Mouse (Mus musculus): ENCODE results near the gene Psmd9. TPM values are rescaled to one million over a fixed set of nuclear protein-coding genes. Genes with fewer than 3 reads are reported as not detected.

The Psmd9 gene
- polyA plus RNA-seq, 1 experiment from 2014 or later, result 79.3 TPM

DNA sequence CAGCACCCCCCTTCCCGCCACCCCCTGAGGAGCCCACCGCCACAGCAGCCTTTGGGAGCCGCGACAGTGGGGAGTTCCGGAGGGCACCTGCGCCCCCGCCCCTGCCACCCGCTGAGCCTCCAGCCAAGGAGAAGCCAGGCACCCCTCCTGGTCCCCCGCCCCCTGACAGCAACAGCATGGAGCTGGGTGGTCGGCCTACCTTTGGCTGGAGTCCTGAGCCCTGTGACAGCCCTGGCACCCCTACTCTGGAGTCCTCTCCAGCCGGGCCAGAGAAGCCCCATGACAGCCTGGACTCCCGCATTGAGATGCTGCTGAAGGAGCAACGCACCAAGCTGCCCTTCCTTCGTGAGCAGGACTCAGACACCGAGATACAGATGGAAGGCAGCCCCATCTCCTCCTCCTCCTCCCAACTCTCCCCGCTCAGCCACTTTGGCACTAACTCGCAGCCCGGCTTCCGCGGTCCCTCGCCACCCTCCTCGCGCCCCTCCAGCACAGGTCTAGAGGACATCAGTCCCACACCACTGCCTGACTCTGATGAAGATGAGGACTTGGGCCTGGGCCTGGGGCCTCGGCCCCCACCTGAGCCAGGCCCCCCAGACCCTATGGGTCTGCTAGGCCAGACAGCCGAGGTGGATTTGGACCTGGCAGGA, 21.0 kb upstream of the Psmd9 start:
- Histone ChIP-seq H3K4me3 (no peak overlapping the region), H3K4me1 (replicated peaks) (peaks cover 90% of the 10 kb centered on the region), H3K27ac (no peak overlapping the region), H3K9ac (peak overlapping the region; percentile 64), H3K4me2 (peak overlapping the region; percentile 61), H3K9me3 (no peaks in the 10 kb centered on the region), H3K27me3 (no peaks in the 10 kb centered on the region), H3K36me3 (peaks cover 50% of the 10 kb centered on the region)
- ATAC-seq (ENCODE audit: low FRiP score), result no peak
- 79% methylated on average over 25 of the region's 25 CpGs for WGBS

DNA sequence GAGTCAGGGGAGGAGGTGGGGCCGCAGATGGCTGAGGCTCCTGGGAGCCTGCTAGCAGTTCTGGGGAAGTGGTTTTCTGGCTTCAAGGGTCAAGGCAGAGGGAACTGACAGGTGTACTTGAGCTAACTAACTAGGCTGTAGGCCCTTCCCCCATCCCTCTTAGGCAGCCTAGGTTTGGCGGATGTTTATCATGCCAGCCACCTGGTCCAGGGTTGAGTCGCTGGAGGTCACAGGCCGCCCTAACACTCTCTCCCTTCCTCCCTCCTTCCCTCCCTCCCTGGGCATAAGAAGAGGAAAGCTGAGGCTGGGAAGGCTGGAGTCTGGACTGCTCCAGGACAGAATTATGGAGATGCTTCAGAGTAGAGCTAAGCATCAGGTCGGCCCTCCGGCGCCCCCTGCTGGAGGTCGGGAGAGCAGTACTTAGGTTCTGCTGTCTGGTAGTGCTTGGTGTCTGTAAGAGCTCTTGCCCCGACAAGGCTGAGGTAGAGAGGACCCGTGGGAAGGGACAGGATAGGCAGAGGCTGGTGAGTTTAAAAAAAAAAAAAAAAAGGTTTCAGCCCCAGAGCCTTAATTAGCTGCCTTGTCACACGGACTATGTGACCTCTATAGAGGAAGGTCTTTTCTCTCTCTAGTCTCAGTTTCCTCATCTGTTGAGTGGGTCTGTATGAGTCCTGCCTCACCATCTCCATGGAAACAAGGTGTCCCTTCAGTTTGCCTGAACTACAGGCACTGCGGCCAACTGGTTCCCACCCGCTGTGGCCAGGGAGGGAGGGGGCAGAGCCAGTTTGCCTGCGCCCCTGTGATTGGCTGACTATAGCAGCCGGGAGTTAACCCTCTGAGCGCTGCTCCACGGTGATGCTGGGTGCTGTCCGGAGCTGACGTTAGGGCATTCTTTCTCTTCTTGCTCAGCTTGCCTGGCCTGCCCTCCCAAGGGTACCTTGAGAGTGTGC, 19.5 kb upstream of the Psmd9 start:
- WGBS, result 9% methylated on average over 19 of the region's 19 CpGs
- H3K4me1 ChIP-seq (replicated peaks), result peaks cover 76% of the 10 kb centered on the region
- no peaks in the 10 kb centered on the region for H3K9me3 ChIP-seq
- peak; percentile 83 for ATAC-seq (ENCODE audit: low FRiP score)
- peak overlapping the region; percentile 61 for H3K4me2 ChIP-seq
- H3K4me3 ChIP-seq, result peak overlapping the region; percentile 44
- peaks cover 63% of the 10 kb centered on the region for H3K36me3 ChIP-seq
- H3K27ac ChIP-seq, result peak overlapping the region; percentile 52
- no peaks in the 10 kb centered on the region for H3K27me3 ChIP-seq
- peak overlapping the region; percentile 64 for H3K9ac ChIP-seq

DNA sequence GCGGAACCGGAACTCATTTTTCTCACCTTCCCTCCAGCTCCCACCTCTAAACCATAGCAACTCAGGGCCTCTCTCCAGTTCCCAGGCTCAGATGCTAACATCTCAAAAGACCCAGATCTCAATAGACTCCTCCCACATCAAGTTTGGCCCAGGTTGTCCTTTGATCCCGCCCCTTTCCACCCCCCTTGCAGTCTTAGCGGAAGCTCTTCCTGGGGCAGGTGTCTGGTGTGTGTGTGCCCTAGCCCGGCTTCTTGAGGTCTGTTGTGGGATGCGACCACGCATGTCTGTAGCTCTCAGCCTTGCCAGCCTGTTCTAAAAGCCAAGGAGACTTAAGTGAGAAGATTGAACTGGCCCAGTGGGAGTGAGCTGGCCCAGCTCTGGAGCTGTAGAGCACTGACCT, 18.6 kb upstream of the Psmd9 start:
- peak overlapping the region; percentile 61 for H3K4me2 ChIP-seq
- peak overlapping the region; percentile 44 for H3K4me3 ChIP-seq
- ATAC-seq (ENCODE audit: low FRiP score), result no peak
- no peaks in the 10 kb centered on the region for H3K9me3 ChIP-seq
- WGBS, result 58% methylated on average over 7 of the region's 7 CpGs
- peak overlapping the region; percentile 13; the same call in 1 of the 2 replicates for H3K27ac ChIP-seq
- peaks cover 69% of the 10 kb centered on the region for H3K36me3 ChIP-seq
- peaks cover 67% of the 10 kb centered on the region for H3K4me1 ChIP-seq (replicated peaks)
- H3K27me3 ChIP-seq, result no peaks in the 10 kb centered on the region
- peak overlapping the region; percentile 64 for H3K9ac ChIP-seq

- H3K4me1 ChIP-seq (replicated peaks), result peaks cover 63% of the 10 kb centered on the region
- peak overlapping the region; percentile 13; the same call in 1 of the 2 replicates for H3K27ac ChIP-seq
- peaks cover 72% of the 10 kb centered on the region for H3K36me3 ChIP-seq
- ATAC-seq (ENCODE audit: low FRiP score), result no peak
- H3K9me3 ChIP-seq, result no peaks in the 10 kb centered on the region
- H3K27me3 ChIP-seq, result no peaks in the 10 kb centered on the region
- H3K4me3 ChIP-seq, result peak overlapping the region; percentile 44
- peak overlapping the region; percentile 64 for H3K9ac ChIP-seq
- 48% methylated on average over 7 of the region's 7 CpGs for whole genome bisulfite sequencing
- H3K4me2 ChIP-seq, result peak overlapping the region; percentile 61
These were observed 18.1 kb upstream of the Psmd9 start for GRCm38 (mm10) chr5:123151077-123151476.

DNA sequence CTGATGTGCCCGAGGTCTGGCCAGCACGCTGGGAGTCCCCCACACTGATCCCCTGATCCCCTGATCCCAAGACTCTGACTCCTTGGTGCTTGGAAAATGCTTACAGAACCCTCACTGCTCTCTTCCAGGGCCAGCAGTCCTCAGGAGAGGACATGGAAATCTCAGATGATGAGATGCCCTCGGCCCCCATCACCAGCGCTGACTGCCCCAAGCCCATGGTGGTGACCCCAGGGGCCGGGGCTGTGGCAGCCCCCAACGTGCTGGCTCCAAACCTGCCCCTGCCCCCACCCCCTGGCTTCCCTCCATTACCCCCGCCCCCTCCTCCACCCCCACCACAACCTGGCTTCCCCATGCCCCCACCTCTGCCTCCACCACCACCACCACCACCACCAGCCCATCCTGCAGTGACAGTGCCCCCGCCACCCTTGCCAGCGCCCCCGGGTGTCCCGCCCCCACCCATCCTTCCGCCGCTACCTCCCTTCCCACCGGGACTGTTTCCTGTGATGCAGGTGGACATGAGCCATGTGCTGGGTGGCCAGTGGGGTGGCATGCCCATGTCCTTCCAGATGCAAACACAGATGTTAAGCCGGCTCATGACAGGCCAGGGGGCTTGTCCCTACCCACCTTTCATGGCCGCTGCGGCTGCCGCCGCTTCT, 17.4 kb upstream of the Psmd9 start:
- WGBS, result 96% methylated on average over 19 of the region's 19 CpGs
- Histone ChIP-seq H3K4me2 (peak overlapping the region; percentile 61), H3K27ac (no peak overlapping the region), H3K9me3 (no peaks in the 10 kb centered on the region), H3K9ac (peak overlapping the region; percentile 64; the same call in 1 of the 2 replicates), H3K4me3 (no peak overlapping the region), H3K36me3 (peaks cover 71% of the 10 kb centered on the region), H3K27me3 (no peaks in the 10 kb centered on the region), H3K4me1 (replicated peaks) (peaks cover 55% of the 10 kb centered on the region)
- ATAC-seq (ENCODE audit: low FRiP score), result no peak

- H3K4me3 ChIP-seq, result no peak overlapping the region
- H3K9ac ChIP-seq, result no peak overlapping the region
- H3K36me3 ChIP-seq, result peaks cover 71% of the 10 kb centered on the region
- 75% methylated on average over 1 of the region's 1 CpGs for WGBS
- no peak for ATAC-seq (ENCODE audit: low FRiP score)
- H3K27me3 ChIP-seq, result no peaks in the 10 kb centered on the region
- no peak overlapping the region for H3K27ac ChIP-seq
- no peak overlapping the region for H3K4me2 ChIP-seq
- H3K4me1 ChIP-seq (replicated peaks), result peaks cover 45% of the 10 kb centered on the region
- no peaks in the 10 kb centered on the region for H3K9me3 ChIP-seq
These were observed 16.3 kb upstream of the Psmd9 start for GRCm38 (mm10) chr5:123152901-123153300.

- Histone ChIP-seq H3K4me2 (no peak overlapping the region), H3K27ac (no peak overlapping the region), H3K4me1 (replicated peaks) (peaks cover 19% of the 10 kb centered on the region), H3K9me3 (no peaks in the 10 kb centered on the region), H3K9ac (no peak overlapping the region), H3K27me3 (no peaks in the 10 kb centered on the region), H3K4me3 (no peak overlapping the region), H3K36me3 (peaks cover 82% of the 10 kb centered on the region)
- no peak for ATAC-seq (ENCODE audit: low FRiP score)
- WGBS, result 63% methylated on average over 7 of the region's 7 CpGs
These were observed 13.8 kb upstream of the Psmd9 start for GRCm38 (mm10) chr5:123155425-123155824.

- no peaks in the 10 kb centered on the region for H3K27me3 ChIP-seq
- no peak overlapping the region for H3K4me2 ChIP-seq
- WGBS, result 87% methylated on average over 12 of the region's 12 CpGs
- peaks cover 6% of the 10 kb centered on the region for H3K4me1 ChIP-seq (replicated peaks)
- peaks cover 91% of the 10 kb centered on the region for H3K36me3 ChIP-seq
- H3K27ac ChIP-seq, result no peak overlapping the region
- ATAC-seq (ENCODE audit: low FRiP score), result no peak
- no peak overlapping the region for H3K4me3 ChIP-seq
- no peaks in the 10 kb centered on the region for H3K9me3 ChIP-seq
- H3K9ac ChIP-seq, result no peak overlapping the region
These were observed 12.4 kb upstream of the Psmd9 start for GRCm38 (mm10) chr5:123156763-123157162.

DNA sequence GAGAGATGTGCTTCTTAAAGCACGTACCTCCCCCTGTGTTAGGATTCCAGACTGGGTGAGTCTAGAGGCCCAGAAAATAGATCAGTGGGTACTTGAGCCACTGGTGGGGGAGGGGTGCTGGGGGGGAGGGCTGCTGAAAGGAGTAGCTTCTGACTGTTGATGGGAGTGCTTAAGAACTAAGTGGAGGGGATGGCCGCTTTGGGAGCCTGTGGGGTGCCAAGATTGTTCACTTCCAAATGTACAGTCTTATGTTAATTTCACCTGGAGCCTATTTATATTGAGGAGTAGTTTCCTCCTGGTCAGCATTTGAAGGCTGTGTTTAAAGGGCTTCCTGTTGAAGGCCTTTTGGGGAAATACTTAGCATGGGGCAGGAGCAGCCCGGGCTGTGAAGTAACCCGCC, 11.2 kb upstream of the Psmd9 start:
- Histone ChIP-seq H3K4me3 (no peak overlapping the region), H3K36me3 (peaks cover 91% of the 10 kb centered on the region), H3K4me2 (no peak overlapping the region), H3K27ac (no peak overlapping the region), H3K9me3 (no peaks in the 10 kb centered on the region), H3K9ac (no peak overlapping the region), H3K4me1 (replicated peaks) (0 out of 2 replicates have a peak, but pooled peaks cover under 1% of the 10 kb centered on the region), H3K27me3 (no peaks in the 10 kb centered on the region)
- ATAC-seq (ENCODE audit: low FRiP score), result no peak
- 89% methylated on average over 4 of the region's 4 CpGs for WGBS

- Histone ChIP-seq H3K4me1 (replicated peaks) (no peaks in the 10 kb centered on the region), H3K27ac (no peak overlapping the region), H3K9me3 (no peaks in the 10 kb centered on the region), H3K9ac (no peak overlapping the region), H3K4me2 (no peak overlapping the region), H3K36me3 (peaks cover 93% of the 10 kb centered on the region), H3K4me3 (no peak overlapping the region), H3K27me3 (no peaks in the 10 kb centered on the region)
- WGBS, result 95% methylated on average over 4 of the region's 4 CpGs
- no peak for ATAC-seq (ENCODE audit: low FRiP score)
These were observed 9.8 kb upstream of the Psmd9 start for GRCm38 (mm10) chr5:123159446-123159845.

DNA sequence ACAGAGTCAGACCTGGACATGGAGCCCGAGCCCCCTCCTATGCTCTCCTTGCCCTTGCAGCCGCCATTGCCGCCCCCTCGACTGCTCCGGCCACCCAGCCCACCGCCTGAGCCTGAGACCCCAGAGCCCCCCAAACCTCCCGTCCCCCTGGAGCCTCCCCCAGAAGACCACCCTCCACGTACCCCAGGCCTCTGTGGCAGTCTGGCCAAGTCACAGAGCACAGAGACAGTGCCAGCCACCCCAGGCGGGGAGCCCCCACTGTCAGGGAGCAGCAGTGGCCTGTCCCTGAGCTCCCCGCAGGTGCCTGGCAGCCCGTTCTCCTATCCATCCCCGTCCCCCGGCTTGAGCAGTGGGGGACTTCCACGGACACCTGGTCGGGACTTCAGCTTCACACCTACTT, 9.3 kb upstream of the Psmd9 start:
- H3K4me1 ChIP-seq (replicated peaks), result no peaks in the 10 kb centered on the region
- H3K36me3 ChIP-seq, result peaks cover 92% of the 10 kb centered on the region
- H3K4me3 ChIP-seq, result no peak overlapping the region
- no peak overlapping the region for H3K4me2 ChIP-seq
- H3K9ac ChIP-seq, result no peak overlapping the region
- 93% methylated on average over 15 of the region's 15 CpGs for WGBS
- H3K27ac ChIP-seq, result no peak overlapping the region
- ATAC-seq (ENCODE audit: low FRiP score), result no peak
- H3K9me3 ChIP-seq, result no peaks in the 10 kb centered on the region
- no peaks in the 10 kb centered on the region for H3K27me3 ChIP-seq

GRCm38 (mm10) chr5:123160341-123160740, 8.9 kb upstream of the Psmd9 start:
- Histone ChIP-seq H3K4me2 (no peak overlapping the region), H3K27ac (no peak overlapping the region), H3K9me3 (no peaks in the 10 kb centered on the region), H3K4me3 (no peak overlapping the region), H3K4me1 (replicated peaks) (no peaks in the 10 kb centered on the region), H3K27me3 (no peaks in the 10 kb centered on the region), H3K36me3 (peaks cover 89% of the 10 kb centered on the region), H3K9ac (no peak overlapping the region)
- no peak for ATAC-seq (ENCODE audit: low FRiP score)
- WGBS, result 92% methylated on average over 15 of the region's 15 CpGs

Measured in hindbrain, embryonic 13.5 days (tissue).